Mouse (Mus musculus): ENCODE measurements around the gene Eef1a1.
"Not testable (repeated sequence)": the region's sequence is repeated elsewhere in the genome, so short reads cannot be mapped to it uniquely, and the experiment has no call there.

The Eef1a1 gene
- long read RNA-seq, experiment 1, transcript Eef1a1-201 (8 exons, 1,794 nt), result major isoform, 804 of 1,051 reads
- long read RNA-seq, experiment 1, partial matches to known transcripts, result 225 of 1,051 reads
- long read RNA-seq, experiment 1, other reads (novel, unspliced or antisense), result 21 of 1,051 reads
- long read RNA-seq, experiment 2, transcript Eef1a1-201 (8 exons, 1,794 nt), result major isoform, 412 of 674 reads
- long read RNA-seq, experiment 2, partial matches to known transcripts, result 253 of 674 reads
- long read RNA-seq, experiment 2, other reads (novel, unspliced or antisense), result 9 of 674 reads

- intact Hi-C loops (cut with DNase I), result no loop called here
These were observed at the start of gene Eef1a1 for GRCm38 (mm10) chr9:78488890-78489420. Gene Eef1a1, minus strand, starts transcription at chr9:78489151.

GRCm38 (mm10) chr9:78538421-78538820 is 49.5 kb upstream of the Eef1a1 start:
- intact Hi-C loops (cut with DNase I), result no loop called here

GRCm38 (mm10) chr9:78537154-78537873 is 48.4 kb upstream of the Eef1a1 start:
- intact Hi-C loops (cut with DNase I), result no loop called here

GRCm38 (mm10) chr9:78534606-78535005 is 45.7 kb upstream of the Eef1a1 start:
- intact Hi-C loops (cut with DNase I), result no loop called here

GRCm38 (mm10) chr9:78533296-78533935 is 44.5 kb upstream of the Eef1a1 start:
- intact Hi-C loops (cut with DNase I), result no loop called here

- intact Hi-C loops (cut with DNase I), result no loop called here
These were observed 43.4 kb upstream of the Eef1a1 start for GRCm38 (mm10) chr9:78532341-78532819.

GRCm38 (mm10) chr9:78531816-78532215 is 42.9 kb upstream of the Eef1a1 start:
- intact Hi-C loops (cut with DNase I), result no loop called here

- intact Hi-C loops (cut with DNase I), result loop anchor here (2.0 kb wide), 1 partner anchor 47 kb away; no protein-coding TSS in a partner anchor
These were observed 38.9 kb upstream of the Eef1a1 start for GRCm38 (mm10) chr9:78527767-78528381.

GRCm38 (mm10) chr9:78527301-78527761 is 38.4 kb upstream of the Eef1a1 start:
- intact Hi-C loops (cut with DNase I), result loop anchor here (2.0 kb wide), 1 partner anchor 47 kb away; no protein-coding TSS in a partner anchor

- intact Hi-C loops (cut with DNase I), result loop anchor here (2.0 kb wide), 1 partner anchor 45 kb away; no protein-coding TSS in a partner anchor
These were observed 37.3 kb upstream of the Eef1a1 start for GRCm38 (mm10) chr9:78526206-78526605.

- intact Hi-C loops (cut with DNase I), result loop anchor here (2.0 kb wide), 1 partner anchor 45 kb away; no protein-coding TSS in a partner anchor
These were observed 36.6 kb upstream of the Eef1a1 start for GRCm38 (mm10) chr9:78525451-78526135.

- intact Hi-C loops (cut with DNase I), result no loop called here
These were observed 32.7 kb upstream of the Eef1a1 start for GRCm38 (mm10) chr9:78521689-78522088.

- intact Hi-C loops (cut with DNase I), result no loop called here
These were observed 32.0 kb upstream of the Eef1a1 start for GRCm38 (mm10) chr9:78520780-78521601.

- intact Hi-C loops (cut with DNase I), result no loop called here
These were observed 31.3 kb upstream of the Eef1a1 start for GRCm38 (mm10) chr9:78520127-78520779.

- intact Hi-C loops (cut with DNase I), result not testable (repeated sequence)
These were observed 28.3 kb upstream of the Eef1a1 start for GRCm38 (mm10) chr9:78517237-78517636.

- intact Hi-C loops (cut with DNase I), result no loop called here
These were observed 27.2 kb upstream of the Eef1a1 start for GRCm38 (mm10) chr9:78516125-78516524.

- intact Hi-C loops (cut with DNase I), result no loop called here
These were observed 25.7 kb upstream of the Eef1a1 start for GRCm38 (mm10) chr9:78514681-78515080.

- intact Hi-C loops (cut with DNase I), result no loop called here
These were observed 25.0 kb upstream of the Eef1a1 start for GRCm38 (mm10) chr9:78513776-78514500.
